Mouse (Mus musculus) erythroblast, embryonic 14.5 days (primary cell): ENCODE results near the gene Slc25a54. TPM values are rescaled to one million over a fixed set of nuclear protein-coding genes. Genes with fewer than 3 reads are reported as not detected.

Experiments
- H3K27me3 ChIP-seq: 2 replicates; pipeline ENCODE4 v1.6.1; 2012; ENCODE audit warnings: inconsistent platforms; ENCODE audit not compliant: control insufficient read depth
- H3K36me3 ChIP-seq: 2 replicates; pipeline ENCODE4 v1.6.1; 2012; ENCODE audit warnings: mild to moderate bottlenecking, inconsistent platforms; ENCODE audit not compliant: control insufficient read depth
- H3K4me1 ChIP-seq: 2 replicates; pipeline ENCODE4 v1.6.1; 2012; ENCODE audit warnings: inconsistent platforms; ENCODE audit not compliant: control insufficient read depth
- H3K4me3 ChIP-seq: replicated peaks from 2 replicates; pipeline ENCODE3; 2012; ENCODE audit warnings: moderate library complexity, mild to moderate bottlenecking, inconsistent platforms
- H3K9me3 ChIP-seq: 2 replicates; pipeline ENCODE4 v1.6.1; 2012; ENCODE audit warnings: low read length, inconsistent platforms, mixed read lengths; ENCODE audit not compliant: control insufficient read depth
- GATA1 ChIP-seq: IDR thresholded peaks from 2 replicates; pipeline ENCODE4 v1.6.1; 2012; ENCODE audit warnings: low read length, inconsistent platforms, mixed read lengths
- TAL1 ChIP-seq: IDR thresholded peaks from 3 replicates; pipeline ENCODE4 v1.6.1; 2012; ENCODE audit warnings: low read length, inconsistent platforms, mixed read lengths
- polyA plus RNA-seq: library from polyadenylated mRNA; stranded (reverse); fragments of >175 nt; gene quantifications from 2 replicates; pipeline ENCODE4 v1.2.3, GENCODE M21; 2012

The Slc25a54 gene
- polyA plus RNA-seq, 1 experiment: not detected

DNA sequence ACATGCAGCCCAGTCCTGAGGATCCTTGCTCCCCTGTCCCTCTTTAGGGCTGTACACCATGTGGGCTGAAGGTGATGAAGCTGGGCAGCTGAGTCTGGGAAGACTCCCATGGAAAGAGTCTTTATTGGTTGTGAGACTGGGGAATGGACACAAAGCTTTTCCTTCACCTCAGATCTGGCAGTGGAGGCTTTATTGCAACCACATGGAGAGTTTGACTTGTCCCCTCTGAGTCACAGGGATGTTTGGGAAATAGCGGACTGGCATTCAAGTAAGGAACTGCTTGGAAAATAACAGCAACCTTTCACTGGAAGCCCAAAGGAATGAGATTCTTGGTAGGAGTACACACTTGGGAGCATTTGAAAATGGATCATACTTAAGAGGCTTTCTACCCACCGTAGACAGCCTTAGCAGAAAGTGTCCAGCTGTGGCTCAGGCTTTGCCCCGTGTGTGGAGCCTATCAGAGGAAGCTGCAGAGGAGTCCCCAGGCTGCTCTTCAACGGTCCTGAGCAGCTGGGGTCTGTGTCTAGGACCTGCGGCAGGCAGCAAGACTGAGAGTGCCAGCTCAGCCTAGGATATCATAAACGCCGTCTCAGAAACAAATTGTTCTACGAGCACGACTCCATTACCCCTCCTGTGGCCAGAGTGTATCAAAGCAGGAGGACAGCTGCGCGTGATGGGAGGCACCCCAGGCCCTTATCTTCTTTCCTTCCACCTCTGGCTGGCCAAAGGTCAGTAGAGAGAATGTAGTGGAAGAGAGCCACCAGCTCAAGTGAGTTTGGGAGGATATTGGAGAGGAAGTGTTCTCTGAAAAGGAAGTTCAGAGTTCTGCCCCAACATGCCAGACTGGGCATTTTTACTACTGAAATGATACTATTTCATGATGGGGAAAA is 29.0 kb upstream of the Slc25a54 start:
- Histone ChIP-seq H3K36me3 (no peaks in the 10 kb centered on the region), H3K4me3 (no peak overlapping the region), H3K9me3 (no peaks in the 10 kb centered on the region), H3K4me1 (no peaks in the 10 kb centered on the region), H3K27me3 (no peaks in the 10 kb centered on the region)
- TF ChIP-seq TAL1 (no peak), GATA1 (no peak)

DNA sequence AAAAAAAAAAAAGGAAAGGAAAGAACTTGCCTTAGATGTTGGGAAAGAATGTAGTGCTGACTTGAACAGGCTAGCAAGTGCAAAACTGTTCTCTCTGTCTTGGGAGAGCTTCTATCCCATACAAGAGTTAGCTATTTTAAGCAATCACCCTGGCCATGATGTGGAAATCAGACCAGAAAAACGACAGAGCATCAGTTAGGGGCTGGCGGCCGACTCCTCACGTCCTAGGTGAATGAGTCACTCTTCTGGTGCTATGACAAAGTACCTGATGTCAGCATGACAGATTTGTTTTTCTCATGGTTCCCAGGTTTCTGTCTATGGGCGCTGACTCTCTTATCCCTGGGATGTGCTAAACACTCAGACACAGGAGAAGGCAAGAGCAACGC is 28.3 kb upstream of the Slc25a54 start:
- no peak overlapping the region for H3K4me3 ChIP-seq
- no peaks in the 10 kb centered on the region for H3K27me3 ChIP-seq
- H3K4me1 ChIP-seq: no peaks in the 10 kb centered on the region
- H3K9me3 ChIP-seq: no peaks in the 10 kb centered on the region
- no peaks in the 10 kb centered on the region for H3K36me3 ChIP-seq
- no peak for TF ChIP-seq GATA1
- TF ChIP-seq TAL1: no peak

DNA sequence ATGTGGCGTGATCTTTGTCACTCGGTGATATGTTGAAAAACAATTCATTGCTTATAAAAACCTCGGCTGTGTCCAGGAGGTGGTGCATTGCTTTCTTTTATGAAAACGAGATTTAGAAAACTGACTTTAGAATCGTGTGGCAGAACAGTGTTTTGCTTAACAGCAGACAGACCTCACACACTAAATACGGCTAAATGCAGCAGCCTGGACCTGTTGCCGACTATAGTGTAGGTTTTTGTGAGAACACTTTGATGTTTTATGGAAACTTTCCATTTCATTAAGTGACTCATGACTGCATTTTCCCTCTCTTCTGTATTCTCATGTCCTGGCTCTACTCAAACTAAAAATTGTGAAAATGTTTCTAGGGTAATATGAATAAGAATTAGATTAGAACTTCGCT is 20.4 kb upstream of the Slc25a54 start:
- no peaks in the 10 kb centered on the region for H3K36me3 ChIP-seq
- TF ChIP-seq GATA1: no peak
- no peak for TF ChIP-seq TAL1
- no peaks in the 10 kb centered on the region for H3K9me3 ChIP-seq

DNA sequence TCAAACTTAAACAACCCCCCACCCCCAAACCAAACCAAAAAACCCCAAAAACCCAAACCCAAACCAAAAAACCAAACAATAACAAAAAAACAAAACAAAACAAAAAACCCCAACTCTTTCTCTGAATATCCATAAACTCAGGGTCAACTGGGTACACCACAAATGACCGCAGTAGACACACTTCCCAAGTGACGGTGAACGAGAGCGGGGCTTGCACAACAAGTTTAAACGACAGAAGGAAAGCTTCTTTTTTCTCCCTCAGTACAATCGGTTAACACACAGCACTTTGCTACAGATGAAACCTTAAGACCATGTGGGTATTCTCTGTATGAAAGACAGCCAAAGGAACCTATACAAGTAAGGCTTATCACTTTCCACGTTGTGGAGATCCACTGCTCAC is 17.9 kb upstream of the Slc25a54 start:
- Histone ChIP-seq H3K4me3 (no peak overlapping the region), H3K4me1 (no peaks in the 10 kb centered on the region), H3K9me3 (no peaks in the 10 kb centered on the region), H3K27me3 (no peaks in the 10 kb centered on the region), H3K36me3 (no peaks in the 10 kb centered on the region)
- TF ChIP-seq TAL1: no peak
- no peak for TF ChIP-seq GATA1

More for the DNA sequence above, 20.4 kb upstream of the Slc25a54 start:
- no peak overlapping the region for H3K4me3 ChIP-seq
- no peaks in the 10 kb centered on the region for H3K27me3 ChIP-seq
- H3K4me1 ChIP-seq: no peaks in the 10 kb centered on the region

DNA sequence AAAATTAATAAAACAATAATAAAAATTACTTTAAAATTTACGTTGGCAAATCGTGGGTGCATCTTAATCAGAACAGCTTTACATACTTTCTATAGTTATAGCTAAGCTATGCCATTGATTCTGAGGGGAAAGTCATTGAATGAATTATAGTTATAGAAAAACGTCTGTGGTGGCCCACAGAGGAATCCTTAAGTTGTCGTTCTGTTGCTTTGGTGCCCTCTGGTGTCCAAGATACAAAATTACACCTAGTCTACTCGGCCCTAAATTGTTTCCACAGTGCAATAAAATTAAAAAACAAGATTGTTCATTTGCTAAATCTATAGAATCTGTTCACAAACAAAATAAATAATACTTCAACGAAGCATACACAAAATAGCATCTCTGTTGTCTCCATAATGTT is 17.3 kb upstream of the Slc25a54 start:
- Histone ChIP-seq H3K9me3 (no peaks in the 10 kb centered on the region), H3K4me1 (no peaks in the 10 kb centered on the region), H3K27me3 (no peaks in the 10 kb centered on the region), H3K36me3 (no peaks in the 10 kb centered on the region), H3K4me3 (no peak overlapping the region)
- no peak for TF ChIP-seq TAL1

DNA sequence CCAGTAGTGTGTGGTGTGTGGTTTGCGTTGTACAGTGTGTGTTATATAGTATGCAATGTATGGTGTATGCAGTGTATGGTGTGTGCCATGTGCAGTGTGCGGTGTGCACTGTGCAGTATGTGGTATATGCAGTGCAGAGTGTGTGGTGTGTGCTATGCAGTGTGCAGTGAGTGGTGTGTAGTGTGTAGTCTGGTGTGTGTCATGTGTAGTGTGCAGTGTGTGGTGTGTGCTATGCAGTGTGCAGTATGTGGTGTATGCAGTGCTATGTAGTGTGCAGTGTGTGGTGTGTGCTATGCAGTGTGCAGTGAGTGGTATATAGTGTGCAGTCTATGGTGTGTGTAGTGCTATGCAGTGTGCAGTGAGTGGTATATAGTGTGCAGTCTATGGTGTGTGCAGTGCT is 4.1 kb downstream of the Slc25a54 start:
- H3K4me3 ChIP-seq: no peak overlapping the region
- H3K9me3 ChIP-seq: peaks cover 2% of the 10 kb centered on the region; the same call in 1 of the 2 replicates
- no peak for TF ChIP-seq GATA1
- TF ChIP-seq TAL1: no peak
- no peaks in the 10 kb centered on the region for H3K27me3 ChIP-seq
- no peaks in the 10 kb centered on the region for H3K4me1 ChIP-seq
- H3K36me3 ChIP-seq: no peaks in the 10 kb centered on the region

DNA sequence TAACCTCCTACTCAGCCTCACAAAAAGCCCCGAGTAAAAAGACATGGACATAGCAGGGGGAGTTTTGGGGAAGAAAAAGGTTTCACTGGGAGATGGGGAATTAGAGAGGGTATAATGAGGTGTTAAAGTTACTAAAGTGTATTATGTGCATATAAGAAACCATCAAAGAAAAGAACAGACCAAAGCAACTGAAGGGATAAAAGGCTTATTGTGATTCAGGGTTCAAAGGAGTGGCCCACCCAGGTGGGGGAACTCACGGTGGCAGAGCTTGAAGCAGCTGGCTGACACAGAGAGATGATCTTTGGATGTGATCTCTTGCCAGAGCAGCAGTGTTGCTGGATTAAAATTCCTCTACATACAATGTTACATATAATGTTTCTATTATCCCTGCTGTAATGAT is 8.2 kb downstream of the Slc25a54 start:
- TF ChIP-seq GATA1 (no peak), TAL1 (no peak)
- Histone ChIP-seq H3K4me1 (no peaks in the 10 kb centered on the region), H3K4me3 (no peak overlapping the region), H3K36me3 (no peaks in the 10 kb centered on the region), H3K27me3 (no peaks in the 10 kb centered on the region), H3K9me3 (peaks cover 2% of the 10 kb centered on the region; the same call in 1 of the 2 replicates)

DNA sequence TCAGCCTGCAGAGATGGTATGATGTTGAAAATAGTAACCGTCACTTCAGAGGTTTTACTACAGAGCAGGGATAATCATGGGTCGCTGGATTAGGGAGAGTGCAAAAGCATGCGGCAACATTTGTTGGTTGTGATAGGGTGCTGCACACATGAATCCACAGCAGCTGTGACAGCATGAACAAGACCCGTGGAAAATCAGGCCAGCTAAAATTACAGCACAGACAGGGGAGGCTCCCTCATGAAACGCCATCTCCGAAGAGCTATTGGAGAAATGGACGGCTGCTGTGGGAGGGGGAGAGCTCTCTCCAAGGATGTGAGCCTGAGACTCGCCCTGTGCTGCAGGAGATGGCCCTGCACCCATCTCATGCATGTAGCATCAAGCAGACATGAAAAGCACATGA is 24.4 kb downstream of the Slc25a54 start:
- Histone ChIP-seq H3K4me1 (no peaks in the 10 kb centered on the region), H3K4me3 (no peak overlapping the region), H3K27me3 (no peaks in the 10 kb centered on the region), H3K9me3 (no peaks in the 10 kb centered on the region), H3K36me3 (no peaks in the 10 kb centered on the region)
- no peak for TF ChIP-seq TAL1
- no peak for TF ChIP-seq GATA1

DNA sequence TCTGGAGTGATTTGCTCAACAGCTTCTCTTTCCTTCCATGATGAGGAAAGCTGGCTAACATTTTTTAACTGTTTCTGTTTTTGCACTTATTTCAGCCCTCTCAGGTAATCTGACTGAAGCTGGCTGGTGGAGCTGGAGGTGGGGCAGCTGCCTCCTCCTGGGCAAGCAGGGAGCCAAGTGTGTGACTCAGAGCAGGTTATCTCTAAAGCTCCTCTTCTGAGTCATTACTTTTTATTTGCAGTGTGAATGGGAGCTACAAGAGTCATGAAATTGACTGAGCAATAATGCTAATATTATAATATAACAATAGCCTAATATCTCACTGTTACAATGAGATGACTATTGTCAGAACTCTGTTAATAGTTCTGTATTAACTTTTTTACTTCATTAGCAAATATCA is 36.9 kb downstream of the Slc25a54 start:
- no peak overlapping the region for H3K4me3 ChIP-seq
- no peaks in the 10 kb centered on the region for H3K27me3 ChIP-seq
- H3K36me3 ChIP-seq: no peaks in the 10 kb centered on the region
- no peaks in the 10 kb centered on the region for H3K4me1 ChIP-seq
- H3K9me3 ChIP-seq: peaks cover 3% of the 10 kb centered on the region; the same call in 1 of the 2 replicates
- TF ChIP-seq GATA1 (no peak), TAL1 (no peak)

DNA sequence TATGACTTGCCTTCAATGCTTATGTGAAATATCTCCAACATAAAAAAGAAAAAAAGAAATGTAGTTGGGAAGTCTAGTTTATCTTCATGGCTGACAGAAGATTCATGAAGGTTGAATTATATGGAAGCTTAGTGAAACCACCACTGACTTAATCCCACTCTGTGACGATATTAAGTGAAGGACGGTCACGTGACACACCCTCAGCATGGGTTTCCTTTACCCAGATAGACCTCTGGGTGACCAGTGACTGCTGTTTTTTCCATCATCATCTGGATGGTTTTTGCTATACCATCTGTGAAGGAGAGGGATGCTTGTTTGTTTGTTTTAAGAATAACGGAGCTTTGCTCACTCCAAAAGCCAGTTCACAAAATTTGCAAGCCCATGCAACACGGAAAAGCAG is 39.3 kb downstream of the Slc25a54 start:
- H3K36me3 ChIP-seq: no peaks in the 10 kb centered on the region

More for the DNA sequence above, 39.3 kb downstream of the Slc25a54 start:
- H3K4me3 ChIP-seq: no peak overlapping the region
- H3K9me3 ChIP-seq: no peaks in the 10 kb centered on the region
- H3K4me1 ChIP-seq: peaks cover 6% of the 10 kb centered on the region
- peaks cover 3% of the 10 kb centered on the region; the same call in 1 of the 2 replicates for H3K27me3 ChIP-seq
- TF ChIP-seq GATA1: no peak
- TF ChIP-seq TAL1: no peak
